Mouse (Mus musculus): ENCODE results near the gene Sinhcaf. TPM values are rescaled to one million over a fixed set of nuclear protein-coding genes. Genes with fewer than 3 reads are reported as not detected.

Gene Sinhcaf
- total and polyA plus RNA-seq, 3 experiments, result 57.5 to 146 (median 82.3) TPM

DNA sequence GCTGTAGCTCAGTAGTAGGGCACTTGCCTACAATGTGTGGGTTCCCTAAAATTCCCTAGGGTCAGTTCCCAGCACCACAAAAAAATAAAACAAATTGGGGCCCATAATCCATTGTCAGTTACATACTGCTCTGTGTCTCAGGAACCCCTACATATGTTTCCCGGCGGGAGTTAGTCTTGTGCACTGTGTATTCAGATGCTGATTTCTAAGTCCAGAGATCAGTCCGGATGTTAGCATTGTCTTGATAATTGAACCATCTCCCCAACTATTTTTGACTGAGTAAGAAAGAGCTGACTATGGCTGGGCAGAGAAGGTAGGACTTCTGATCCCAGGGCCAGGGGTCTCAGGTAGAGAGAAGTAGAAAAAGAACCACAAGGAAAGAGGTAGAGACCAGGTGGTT, 10.8 kb upstream of the Sinhcaf start:
- in situ Hi-C loops (cut with MboI; ENCODE audit: low pct_ligation_motif_present, low pct_unique_long_range_greater_than_20kb, low sequenced_read_pairs) (no loop called here), dilution Hi-C loops (cut with MboI; ENCODE audit: extremely low pct_ligation_motif_present, extremely low pct_unique_long_range_greater_than_20kb, low sequenced_read_pairs) (no loop called here)
- Histone ChIP-seq H3K27ac (ENCODE audit: insufficient read depth, low read depth) (no peak overlapping the region), H3K4me1 (ENCODE audit: control insufficient read depth in 1 of 2, insufficient read depth in 2 of 2) (no peaks in the 10 kb centered on the region), H3K79me2 (replicated peaks; ENCODE audit: control insufficient read depth, extremely low read depth, insufficient read depth, poor library complexity, severe bottlenecking) (no peaks in the 10 kb centered on the region), H3K4me3 (replicated peaks in 1 of 3; ENCODE audit: low read depth in 2 of 3, low read length in 2 of 3, poor library complexity in 1 of 3) (no peak overlapping the region), H3K9ac (ENCODE audit: insufficient read depth, low read depth) (no peak overlapping the region), H3K9me3 (replicated peaks; ENCODE audit: low read length) (no peaks in the 10 kb centered on the region), H3K36me3 (replicated peaks in 1 of 2; ENCODE audit: control insufficient read depth in 1 of 2, insufficient read depth in 1 of 2, low read length in 1 of 2) (no peaks in the 10 kb centered on the region), H3K27me3 (replicated peaks) (no peaks in the 10 kb centered on the region), H3K4me2 (ENCODE audit: insufficient read depth, low read depth, poor library complexity, severe bottlenecking) (no peak overlapping the region)
- TF ChIP-seq CHD2 (IDR thresholded peaks at IDR 0.05; ENCODE audit: low read length), result no peak
- no peak for TF ChIP-seq CTCF (conservative IDR thresholded peaks at IDR 0.05 in 1 of 2, IDR thresholded peaks at IDR 0.05 in 1 of 2; ENCODE audit: low read depth in 2 of 2, low read length in 2 of 2)
- no peak for TF ChIP-seq RCOR1 (conservative IDR thresholded peaks at IDR 0.05; ENCODE audit: low read depth, low read length)
- no peak for TF ChIP-seq TBP (conservative IDR thresholded peaks at IDR 0.05; ENCODE audit: low read depth, low read length)
- no peak for DNase-seq (ENCODE audit: extremely low read depth)

DNA sequence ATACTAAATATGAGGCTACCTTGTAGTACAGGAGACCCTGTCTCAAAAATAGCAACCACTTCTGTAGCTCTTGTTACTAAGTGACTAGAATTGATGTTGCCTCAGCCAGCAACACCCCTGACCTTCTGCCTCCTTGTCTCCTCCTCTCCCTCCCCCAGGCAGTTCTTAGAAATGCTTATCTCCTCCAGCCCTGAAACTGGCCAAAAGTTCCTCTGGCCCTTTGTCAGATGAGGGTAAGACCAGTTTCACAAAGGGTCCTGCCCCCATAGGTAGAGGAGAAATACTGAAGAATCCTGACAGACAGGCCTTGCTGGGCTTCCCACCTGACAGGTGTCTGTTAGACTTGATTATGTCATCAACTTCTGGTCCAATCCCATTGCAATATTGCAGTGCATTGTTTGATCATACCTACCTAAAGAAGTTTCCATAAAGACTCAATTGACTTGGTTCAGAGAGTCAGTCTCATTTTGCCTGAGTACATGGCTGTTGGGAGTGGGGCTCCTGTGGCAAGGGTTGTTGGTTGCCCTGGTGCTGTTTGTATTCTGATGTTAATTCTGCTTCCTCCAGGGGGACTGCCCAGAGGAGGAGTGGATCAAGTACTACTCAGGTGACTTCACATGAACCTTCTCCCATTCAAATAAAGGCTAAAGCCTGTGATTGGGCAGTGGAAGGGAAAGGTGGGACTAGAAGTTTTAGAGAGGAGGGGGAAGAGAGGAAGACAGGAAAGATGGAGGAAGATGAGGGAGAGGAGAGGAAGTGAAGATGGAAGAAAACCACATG, 9.6 kb upstream of the Sinhcaf start:
- TF ChIP-seq TBP (conservative IDR thresholded peaks at IDR 0.05; ENCODE audit: low read depth, low read length) (no peak), RAD21 (IDR thresholded peaks at IDR 0.05; ENCODE audit: low read depth, low read length) (no peak), CTCF (conservative IDR thresholded peaks at IDR 0.05 in 1 of 2, IDR thresholded peaks at IDR 0.05 in 1 of 2; ENCODE audit: low read depth in 2 of 2, low read length in 2 of 2) (no peak), SMC3 (IDR thresholded peaks at IDR 0.05; ENCODE audit: low read depth, low read length) (no peak), CHD1 (IDR thresholded peaks at IDR 0.05; ENCODE audit: low read depth, low read length) (no peak), EP300 (IDR thresholded peaks at IDR 0.05; ENCODE audit: low read length) (no peak), ETS1 (conservative IDR thresholded peaks at IDR 0.05; ENCODE audit: low read depth, low read length) (no peak), BHLHE40 (IDR thresholded peaks at IDR 0.05; ENCODE audit: low read depth, low read length) (no peak), JUN (IDR thresholded peaks at IDR 0.05; ENCODE audit: insufficient read depth, low read depth, low read length) (no peak), E2F4 (IDR thresholded peaks at IDR 0.05; ENCODE audit: insufficient replicate concordance, low read depth, low read length) (no peak), POLR2AphosphoS2 (IDR thresholded peaks at IDR 0.05; ENCODE audit: low read depth, low read length) (no peak), ZMIZ1 (IDR thresholded peaks at IDR 0.05; ENCODE audit: low read depth, low read length) (no peak), POLR2A (IDR thresholded peaks at IDR 0.05; ENCODE audit: low read depth, low read length) (no peak), PAX5 (IDR thresholded peaks at IDR 0.05; ENCODE audit: low read length) (no peak), MAX (IDR thresholded peaks at IDR 0.05; ENCODE audit: low read length) (no peak), GABPA (IDR thresholded peaks at IDR 0.05; ENCODE audit: insufficient replicate concordance, low read depth, low read length) (no peak)
- Histone ChIP-seq H3K36me3 (replicated peaks in 1 of 2; ENCODE audit: control insufficient read depth in 1 of 2, insufficient read depth in 1 of 2, low read length in 1 of 2) (no peaks in the 10 kb centered on the region), H3K4me2 (ENCODE audit: insufficient read depth, low read depth, poor library complexity, severe bottlenecking) (no peak overlapping the region), H3K27ac (ENCODE audit: insufficient read depth, low read depth) (no peak overlapping the region), H3K4me1 (ENCODE audit: control insufficient read depth in 1 of 2, insufficient read depth in 2 of 2) (no peaks in the 10 kb centered on the region), H3K27me3 (replicated peaks) (no peaks in the 10 kb centered on the region), H3K79me2 (replicated peaks; ENCODE audit: control insufficient read depth, extremely low read depth, insufficient read depth, poor library complexity, severe bottlenecking) (no peaks in the 10 kb centered on the region), H3K9me3 (replicated peaks; ENCODE audit: low read length) (no peaks in the 10 kb centered on the region), H3K9ac (ENCODE audit: insufficient read depth, low read depth) (no peak overlapping the region), H3K4me3 (replicated peaks in 1 of 3; ENCODE audit: low read depth in 2 of 3, low read length in 2 of 3, poor library complexity in 1 of 3) (no peak overlapping the region)
- in situ Hi-C loops (cut with MboI; ENCODE audit: low pct_ligation_motif_present, low pct_unique_long_range_greater_than_20kb, low sequenced_read_pairs), result no loop called here
- no peak for DNase-seq (ENCODE audit: extremely low read depth)
- dilution Hi-C loops (cut with MboI; ENCODE audit: extremely low pct_ligation_motif_present, extremely low pct_unique_long_range_greater_than_20kb, low sequenced_read_pairs), result no loop called here

Measured in CH12.LX (cell line).